Mouse (Mus musculus) kidney, adult 10 weeks (tissue): ENCODE measurements around the gene Tctex1d4. TPM values are rescaled to one million over a fixed set of nuclear protein-coding genes. Genes with fewer than 3 reads are reported as not detected.

Source experiments
- polyA plus RNA-seq: library from polyadenylated mRNA; stranded (reverse); fragments of 350-450 nt; fragmentation: Illumina TruSeq; extraction: RNeasy Lipid Tissue Mini Kit (QIAGEN cat#74804); gene quantifications from one replicate; pipeline ENCODE4 v1.2.3, GENCODE M21; 2014; ENCODE audit warnings: low read depth, low replicate concordance

Gene Tctex1d4
- polyA plus RNA-seq = not detected

DNA sequence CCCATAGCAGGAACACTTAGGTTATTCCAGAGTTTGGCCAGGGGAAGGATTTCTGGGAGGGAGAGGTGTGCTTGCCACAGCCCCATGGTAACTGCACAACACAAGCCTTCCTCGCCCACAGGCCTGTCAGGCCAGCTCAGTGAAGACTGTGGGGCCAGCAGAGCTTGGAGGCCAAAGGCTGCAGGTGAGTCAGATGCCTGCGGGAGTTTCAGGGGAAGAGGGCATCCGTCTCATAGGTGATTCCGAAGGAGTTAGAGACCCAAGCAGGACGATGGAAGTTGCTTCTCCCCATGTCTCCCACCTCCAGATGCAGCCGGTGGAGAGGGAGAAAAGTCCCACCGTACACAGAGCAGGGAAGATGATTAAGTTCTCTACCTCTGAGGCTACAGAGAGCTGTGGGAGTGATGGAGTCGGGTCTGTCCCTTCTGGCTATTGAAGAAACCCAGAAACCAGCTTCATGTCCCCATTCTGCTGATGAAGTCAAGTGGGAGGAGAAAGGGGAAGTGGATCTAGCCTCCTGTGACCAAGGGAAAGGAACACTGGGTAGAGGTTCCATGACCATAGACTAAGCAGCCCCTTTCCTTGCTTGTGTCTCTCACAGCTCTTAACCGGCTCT lies at the start of gene Tctex1d4:
Gene Tctex1d4 (plus strand): TSS at position 120 of the 616 bp plus-strand sequence.

GRCm38 (mm10) chr4:117095551-117096452 lies 30.8 kb upstream of the Tctex1d4 start, which contains the start of gene Ptch2:
Gene Ptch2, plus strand, starts transcription at chr4:117096075.

DNA sequence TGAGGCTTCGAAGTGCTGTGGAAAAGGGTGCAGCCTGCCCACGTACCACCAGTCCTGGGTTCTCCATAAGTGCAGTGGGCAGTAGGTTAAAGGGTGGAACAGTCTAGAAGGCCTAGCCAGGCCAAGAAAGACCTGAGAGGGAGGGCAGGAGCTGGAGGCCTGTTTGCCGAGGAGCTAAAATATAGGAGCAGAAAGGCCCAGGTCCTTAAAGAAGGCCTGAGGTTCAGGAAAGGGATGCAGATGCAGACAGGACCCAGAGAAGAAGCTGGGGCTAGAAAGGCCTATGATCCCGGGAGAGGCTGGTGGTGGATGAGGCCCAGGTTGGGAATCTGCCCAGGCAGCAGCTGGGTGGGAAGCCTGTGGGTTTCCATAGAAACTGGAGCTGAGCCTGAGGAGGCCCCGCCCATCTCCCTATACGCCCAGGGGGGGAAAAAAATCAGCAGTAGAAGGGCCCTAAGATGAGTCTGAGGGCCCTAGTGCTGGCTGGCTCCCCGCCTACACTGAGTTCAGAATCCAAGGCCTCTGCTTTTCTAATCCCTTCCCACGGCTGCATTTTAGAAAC lies 1.2 kb upstream of the Tctex1d4 start, which contains the start of gene Btbd19:
Gene Btbd19 (minus strand): TSS at position 378 of the 562 bp plus-strand sequence.

GRCm38 (mm10) chr4:117133817-117134600 lies 7.4 kb downstream of the Tctex1d4 start, which contains the start of gene Plk3:
Gene Plk3, minus strand, starts transcription at chr4:117133963.

GRCm38 (mm10) chr4:117155792-117156355 lies 29.3 kb downstream of the Tctex1d4 start, which contains the start of gene Rps8:
Gene Rps8, minus strand, starts transcription at chr4:117156243.

Other genes with a start within 250 kb of the Tctex1d4 start
- 4.8 TPM for gene Zswim5, start 249.4 kb upstream of the Tctex1d4 start, polyA plus RNA-seq
- gene Urod, start 132.4 kb upstream of the Tctex1d4 start, polyA plus RNA-seq = 8.9 TPM
- 8.0 TPM for gene Hectd3, start 131.5 kb upstream of the Tctex1d4 start, polyA plus RNA-seq
- gene Eif2b3, start 107.4 kb upstream of the Tctex1d4 start, polyA plus RNA-seq = 26.6 TPM
- gene Ptch2, start 30.7 kb upstream of the Tctex1d4 start, polyA plus RNA-seq = not detected
- 0.73 TPM for gene Btbd19, start 1.1 kb upstream of the Tctex1d4 start, polyA plus RNA-seq
- 0.49 TPM for gene Plk3, start 7.2 kb downstream of the Tctex1d4 start, polyA plus RNA-seq
- 56.0 TPM for gene Rps8, start 29.4 kb downstream of the Tctex1d4 start, polyA plus RNA-seq
- gene Kif2c, start 55.8 kb downstream of the Tctex1d4 start, polyA plus RNA-seq = 0.16 TPM
- gene Tmem53, start 125.2 kb downstream of the Tctex1d4 start, polyA plus RNA-seq = 1.1 TPM
- 0.32 TPM for gene Armh1, start 125.3 kb downstream of the Tctex1d4 start, polyA plus RNA-seq